Mouse (Mus musculus): ENCODE measurements around the gene Enho.

Gene Enho

GRCm38 (mm10) chr4:41663614-41664013 is 23.5 kb upstream of the Enho start:
- no peak for DNase-seq

GRCm38 (mm10) chr4:41662723-41663122 is 22.6 kb upstream of the Enho start:
- no peak for DNase-seq

- DNase-seq = no peak
These were observed 20.8 kb upstream of the Enho start for GRCm38 (mm10) chr4:41660851-41661430.

GRCm38 (mm10) chr4:41659556-41659955 is 19.4 kb upstream of the Enho start:
- no peak for DNase-seq

- DNase-seq = no peak
These were observed 18.7 kb upstream of the Enho start for GRCm38 (mm10) chr4:41658566-41659384.

DNA sequence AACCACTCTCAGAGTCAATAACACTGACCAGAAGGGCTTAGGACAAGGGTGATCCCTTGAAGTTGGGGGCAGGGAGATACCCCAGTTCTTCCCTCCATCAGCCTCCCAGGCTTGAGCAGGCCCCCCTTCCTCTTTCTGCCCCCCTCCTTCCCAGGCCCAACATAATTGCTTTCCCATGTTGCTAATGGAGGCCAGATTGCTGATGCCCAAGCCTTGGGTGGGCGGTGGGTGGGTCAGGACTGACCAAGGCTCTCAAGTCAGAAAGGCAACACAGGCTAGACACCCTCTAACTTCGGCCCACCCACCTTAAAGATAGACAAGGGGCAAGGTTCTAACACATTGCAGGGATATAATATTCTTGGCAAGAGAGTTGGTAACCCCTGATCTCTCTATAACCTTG is 15.4 kb upstream of the Enho start:
- DNase-seq = no peak

GRCm38 (mm10) chr4:41654217-41654616 is 14.1 kb upstream of the Enho start:
- DNase-seq = peak; percentile 20 to 30

DNA sequence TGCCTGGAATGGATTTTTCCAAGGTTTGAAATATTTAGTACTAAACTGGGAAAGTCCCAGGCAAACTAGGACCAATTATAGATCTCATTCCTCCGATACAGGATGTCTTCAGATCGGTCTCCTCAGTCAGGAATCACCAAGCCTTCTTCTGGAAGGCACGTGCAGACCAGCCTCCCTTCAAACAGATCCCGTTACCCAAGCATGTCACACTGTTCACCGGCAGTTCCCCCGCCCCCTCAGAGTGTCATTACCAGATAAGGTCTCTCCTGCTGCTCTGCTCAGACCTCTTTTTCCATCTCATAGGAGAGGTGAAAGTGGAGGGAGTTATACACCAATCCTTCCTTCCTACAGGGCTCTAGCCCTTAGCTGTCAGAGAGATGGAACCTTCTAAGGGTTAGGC is 13.6 kb upstream of the Enho start:
- no peak for DNase-seq

GRCm38 (mm10) chr4:41653296-41653695 is 13.2 kb upstream of the Enho start:
- DNase-seq = peak; percentile 72 to 73

DNA sequence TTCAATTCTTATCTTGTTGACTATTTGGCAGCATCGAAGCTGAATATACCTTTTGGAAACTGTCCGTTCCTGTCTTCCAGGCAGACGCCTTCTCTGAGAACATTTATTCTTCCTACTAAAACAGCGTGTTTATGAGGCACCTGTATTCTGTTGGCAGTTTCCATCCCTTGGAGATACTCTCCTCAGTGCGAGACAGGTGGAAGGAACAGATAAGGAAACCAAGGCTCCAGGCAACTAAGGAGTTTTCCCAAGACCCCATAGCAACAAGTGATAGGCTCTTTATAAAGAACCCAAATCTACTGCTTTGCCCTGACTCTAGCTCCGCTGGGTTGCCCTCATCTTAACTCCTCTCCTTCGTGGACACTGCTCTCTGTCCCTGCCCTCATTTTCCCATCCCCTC is 8.5 kb upstream of the Enho start:
- DNase-seq = no peak

DNA sequence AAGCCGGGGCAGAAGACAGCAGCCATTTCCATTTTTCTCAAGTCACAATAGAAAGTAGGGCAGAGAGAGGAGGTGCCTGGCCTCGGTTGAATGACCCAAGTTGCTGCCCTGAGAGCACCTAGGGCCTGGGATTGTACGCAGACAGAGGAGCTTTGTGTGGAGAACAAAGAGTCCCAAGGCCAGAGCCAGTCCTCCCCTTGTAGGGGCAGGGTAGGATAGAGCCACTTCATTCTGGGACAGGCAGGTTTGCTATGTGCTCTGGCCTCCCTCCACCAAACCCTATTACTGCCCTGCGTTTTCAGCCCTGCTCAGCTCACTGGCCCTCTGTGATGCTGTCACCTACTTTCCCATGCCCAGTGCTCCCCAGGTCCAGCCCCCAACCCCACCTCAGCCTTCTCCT is 8.0 kb upstream of the Enho start:
- DNase-seq = no peak

DNA sequence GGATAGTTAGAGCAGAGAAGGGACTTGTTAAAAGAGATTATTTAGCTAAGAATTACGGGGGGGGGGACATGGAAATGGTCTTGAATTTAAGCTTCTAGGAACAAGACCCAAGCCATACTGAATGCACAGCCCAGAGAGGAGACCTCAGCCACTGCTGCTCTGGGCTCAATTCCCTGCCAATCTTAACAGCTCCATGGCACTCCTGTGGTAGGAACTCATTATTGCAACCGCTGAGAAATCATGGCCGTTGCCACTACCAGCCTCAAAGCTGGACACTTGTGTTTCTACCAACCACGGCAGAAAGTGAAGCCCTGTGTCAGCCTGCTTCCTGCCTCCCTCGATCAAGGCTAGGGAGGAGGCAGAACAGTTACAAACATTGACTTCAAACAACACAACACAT is 5.4 kb upstream of the Enho start:
- DNase-seq = no peak

GRCm38 (mm10) chr4:41641199-41641822 is 1.2 kb upstream of the Enho start:
- no peak for DNase-seq

DNA sequence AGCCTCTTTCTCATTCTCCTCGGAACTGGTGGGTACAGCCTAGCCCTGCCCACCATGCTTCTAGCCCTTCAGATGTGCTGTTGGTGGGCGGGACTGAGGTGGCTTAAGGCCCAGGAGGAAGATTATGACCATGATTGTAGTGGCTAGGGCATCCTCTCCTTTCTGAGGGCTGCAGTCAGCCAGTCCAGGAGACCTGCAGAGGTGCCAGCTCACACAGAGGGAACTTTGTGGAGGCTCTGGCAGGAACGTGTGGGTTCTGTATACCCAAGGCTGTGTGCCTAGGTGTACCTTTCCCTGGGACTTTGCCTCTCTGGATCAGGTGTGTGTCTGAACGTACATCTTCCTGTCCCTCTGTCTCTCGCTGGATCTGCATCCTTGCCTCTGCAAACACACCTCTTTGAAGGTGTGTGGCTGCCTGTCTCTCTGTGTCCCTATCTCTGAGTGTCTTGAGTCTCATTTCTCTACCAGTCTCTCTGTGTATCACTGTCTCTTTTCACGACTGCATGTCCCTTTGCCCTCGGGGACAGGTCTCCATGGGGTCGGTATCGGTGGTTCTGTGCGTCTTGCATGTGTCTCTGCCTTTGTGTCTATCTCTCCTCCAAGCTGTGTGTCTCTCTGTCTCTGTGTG is 796 bp downstream of the Enho start:
- DNase-seq = peak; percentile 18 to 32

DNA sequence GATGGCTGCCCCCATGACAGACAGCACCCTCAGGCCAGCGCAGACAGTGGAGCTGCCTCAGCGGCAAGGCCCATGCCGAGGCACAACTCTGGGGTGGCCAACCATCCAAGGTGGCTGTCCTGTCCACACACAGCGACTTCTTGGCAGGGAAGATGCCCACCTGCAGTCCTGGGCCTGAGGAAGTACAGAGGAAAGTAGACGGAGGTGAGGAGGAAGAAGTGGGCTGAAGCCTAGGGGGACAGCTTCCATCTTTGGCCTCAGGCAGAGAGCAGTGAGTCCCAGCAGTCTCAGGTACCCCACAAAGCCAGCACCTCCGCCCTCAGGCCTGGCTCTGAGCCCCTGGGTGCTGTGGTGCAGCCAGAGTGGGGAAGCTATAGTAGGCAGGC is 1.3 kb downstream of the Enho start:
- DNase-seq = no peak

DNA sequence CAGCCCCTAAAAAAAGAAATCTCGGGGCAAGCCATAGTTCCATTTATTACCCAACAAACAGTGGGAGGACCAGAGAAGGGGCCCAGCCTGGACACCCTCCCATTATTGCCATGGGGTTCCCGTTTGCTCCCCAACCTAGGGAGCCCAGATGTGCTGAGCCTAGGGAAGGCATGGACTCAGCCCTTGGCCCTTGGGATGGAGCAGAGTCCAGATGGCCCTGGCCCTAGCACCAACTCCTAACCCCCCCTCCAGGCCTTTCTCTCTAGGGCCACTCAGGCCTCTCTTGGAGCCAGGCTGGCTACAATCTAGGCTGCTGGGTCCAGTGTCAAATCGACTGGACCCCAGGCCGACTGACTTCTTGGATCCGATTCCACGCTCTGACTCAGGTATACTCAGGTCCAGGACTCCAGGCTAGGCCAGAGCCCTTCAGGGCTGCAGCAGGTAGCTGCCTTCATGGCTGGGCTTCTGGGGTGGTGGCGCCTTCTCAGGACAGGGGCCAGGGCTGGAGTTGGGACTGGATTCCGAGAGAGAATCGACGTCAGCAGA is 1.9 kb downstream of the Enho start:
- DNase-seq = no peak

DNA sequence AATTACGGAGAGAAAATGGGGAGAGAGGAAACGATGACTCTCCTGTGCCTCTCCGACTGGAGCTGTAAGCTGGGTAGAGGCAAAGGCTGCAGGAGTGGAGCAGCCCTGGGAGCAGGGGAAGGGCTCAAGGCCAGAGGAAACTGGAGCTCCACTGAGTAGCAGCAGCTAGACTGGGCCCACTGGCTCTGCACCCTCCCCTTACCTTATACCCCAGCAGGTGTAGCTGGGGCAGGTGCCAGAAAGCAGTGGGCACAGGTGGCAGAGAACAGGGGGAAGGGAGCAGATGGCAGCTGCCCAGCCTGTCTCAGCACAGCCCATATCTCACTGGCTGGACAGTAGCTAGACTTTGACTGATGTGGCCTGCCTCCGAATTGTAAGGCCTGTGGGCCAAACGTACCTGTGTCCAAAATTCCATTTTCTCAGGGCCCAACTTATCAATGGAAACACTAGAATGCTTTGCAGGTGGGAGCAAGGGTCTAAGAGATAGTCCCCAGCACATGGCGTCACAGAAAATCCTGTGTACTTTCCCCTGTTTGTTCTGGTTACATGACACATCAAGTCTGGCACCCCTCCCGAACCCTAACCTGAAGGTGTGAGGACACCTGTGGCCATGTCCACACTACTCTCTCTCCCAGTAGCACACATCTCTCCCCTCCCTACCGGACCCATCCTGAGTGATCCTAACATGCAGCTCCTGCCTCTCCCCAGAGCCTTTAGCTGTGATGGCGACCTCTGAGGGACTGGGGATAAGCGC is 3.1 kb downstream of the Enho start:
- no peak for DNase-seq

GRCm38 (mm10) chr4:41636366-41636765 is 3.8 kb downstream of the Enho start:
- no peak for DNase-seq

- DNase-seq = no peak
These were observed 4.2 kb downstream of the Enho start for GRCm38 (mm10) chr4:41635906-41636305.

DNA sequence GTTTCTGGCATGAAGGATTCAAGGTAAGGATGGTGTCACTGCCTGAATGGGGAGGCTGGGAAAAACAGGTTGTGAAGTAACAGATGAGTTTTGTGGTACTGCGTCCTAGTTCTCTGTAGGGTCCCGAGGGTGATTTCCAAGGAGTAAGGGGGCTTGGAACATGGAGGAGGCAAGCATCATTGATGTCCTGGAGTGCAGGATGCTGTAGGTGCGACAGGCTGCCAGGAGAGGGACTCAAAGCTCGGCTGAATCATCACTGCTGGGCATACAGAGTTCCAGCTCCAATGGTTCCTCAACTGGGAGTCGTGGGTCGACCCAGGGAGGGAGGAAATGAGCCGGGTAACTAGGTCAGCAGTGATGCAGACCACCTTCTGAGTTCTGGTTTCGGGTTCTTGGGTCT is 4.9 kb downstream of the Enho start:
- DNase-seq = no peak

GRCm38 (mm10) chr4:41634631-41635030 is 5.5 kb downstream of the Enho start:
- no peak for DNase-seq

GRCm38 (mm10) chr4:41633001-41633400 is 7.1 kb downstream of the Enho start:
- no peak for DNase-seq

GRCm38 (mm10) chr4:41631390-41631789 is 8.7 kb downstream of the Enho start:
- DNase-seq = no peak

All from B cell, adult 2 months (primary cell).